Mouse (Mus musculus) cerebellum, adult 11-12 months (tissue): ENCODE measurements around the gene Akap13.

ENCODE experiments used
- DNase-seq: peaks from one replicate; pipeline ENCODE4 v3.0.0; 2022

The Akap13 gene

DNA sequence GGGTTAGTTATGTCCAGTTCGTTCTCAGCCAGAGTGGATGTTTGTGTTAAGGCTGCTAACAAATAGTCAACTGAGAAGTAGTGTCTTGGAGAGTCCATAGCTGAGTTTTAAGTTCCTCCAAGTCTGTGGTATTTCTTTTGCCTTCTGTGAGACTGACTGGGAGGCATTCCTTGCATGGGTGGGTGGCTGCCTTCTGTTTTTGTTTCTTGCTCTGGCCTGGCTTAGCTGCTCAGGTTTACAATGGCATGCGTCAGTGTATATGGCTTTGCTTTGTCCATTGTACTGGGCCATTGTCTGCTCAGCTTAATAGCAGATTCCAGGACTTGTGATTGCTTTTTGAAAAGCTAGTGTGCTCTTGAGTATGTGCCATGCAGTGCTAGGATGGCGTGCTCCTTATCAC lies 65.9 kb downstream of the Akap13 start:
- DNase-seq = no peak

DNA sequence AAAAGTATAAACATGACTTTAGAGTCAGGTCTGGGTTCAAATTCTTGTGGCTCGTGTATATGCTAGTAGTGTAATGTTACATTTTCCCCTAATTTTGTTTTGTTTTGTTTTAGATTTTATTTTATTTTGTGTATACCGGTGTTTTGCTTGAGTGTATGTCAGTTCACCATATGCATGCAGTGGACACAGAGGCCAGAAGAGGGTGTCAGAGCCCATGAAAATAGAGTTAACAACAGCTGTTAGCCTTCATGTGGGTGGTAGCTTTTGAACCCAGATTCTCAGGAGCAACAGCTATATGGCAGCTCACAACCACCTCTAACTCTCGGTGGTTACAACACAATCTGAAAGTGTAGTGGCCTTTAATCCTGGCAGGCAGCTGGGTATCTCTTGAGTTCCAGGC lies 66.9 kb downstream of the Akap13 start:
- DNase-seq = no peak

DNA sequence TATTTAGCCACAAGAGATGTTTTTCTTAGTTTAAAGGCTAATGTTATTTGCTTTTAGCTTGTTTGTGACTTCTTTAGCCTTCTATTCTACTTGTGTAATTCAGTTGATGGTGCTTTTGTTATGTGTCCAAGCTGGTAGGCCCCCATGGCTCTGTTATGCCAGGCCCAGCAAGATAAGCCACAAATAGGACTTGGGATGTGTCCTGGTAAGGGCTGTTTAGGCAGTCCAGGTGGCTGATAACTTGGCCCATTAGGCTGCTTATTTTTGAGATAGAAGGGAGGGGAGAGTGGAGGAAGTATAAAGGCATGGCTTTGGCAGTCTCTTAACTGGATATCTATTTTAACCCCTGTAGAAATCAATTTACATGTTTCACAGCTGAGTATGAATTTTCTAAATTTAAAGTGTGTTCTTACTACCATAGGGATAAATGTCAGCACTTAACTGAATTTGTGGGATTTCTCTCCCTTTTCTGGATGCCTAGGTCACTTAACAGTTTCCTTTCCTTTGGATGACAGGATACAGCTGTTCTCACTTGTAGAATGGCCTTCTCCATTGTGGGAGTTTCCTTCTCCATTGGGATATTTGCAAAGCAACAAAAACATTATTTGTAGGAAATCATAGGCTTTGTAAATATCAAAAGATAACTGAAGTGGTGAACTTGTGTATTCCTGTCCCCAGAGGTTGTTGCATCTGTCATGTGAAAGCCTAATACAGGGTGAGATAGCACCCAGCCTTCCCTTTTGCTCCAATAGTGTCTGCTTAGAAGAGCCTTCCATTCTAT lies 69.6 kb downstream of the Akap13 start:
- DNase-seq = no peak

DNA sequence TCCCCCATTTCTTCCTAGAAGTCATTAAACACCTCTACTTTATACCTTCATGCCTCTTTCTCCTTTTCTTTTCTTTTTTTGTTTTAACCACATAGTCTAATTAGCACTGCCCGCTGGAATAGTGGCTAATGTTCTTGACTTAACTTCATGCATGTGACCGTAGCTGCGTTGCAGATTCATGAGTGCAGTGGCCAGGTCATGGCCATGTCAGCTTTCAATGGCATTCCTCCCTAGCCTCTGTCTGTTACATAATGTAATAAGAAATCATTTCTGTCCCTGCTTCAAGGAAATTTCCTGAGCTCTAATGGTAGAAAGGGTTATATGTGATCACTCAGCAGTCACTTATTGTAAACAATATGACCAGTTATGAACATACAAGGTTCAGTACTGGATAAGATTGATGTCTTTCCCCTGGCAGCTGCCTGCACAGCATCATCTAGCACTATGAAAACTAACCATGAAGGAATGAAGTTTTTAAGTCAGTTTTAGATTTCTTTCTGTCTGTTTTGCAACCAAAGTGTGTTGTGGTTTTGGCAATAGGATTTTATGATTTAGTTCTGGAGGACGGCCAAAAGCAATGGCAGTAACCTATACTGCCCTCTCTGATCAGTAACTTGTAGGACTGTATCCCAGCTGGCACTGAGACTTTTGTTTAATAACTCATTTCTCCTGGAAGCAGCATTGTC lies 70.5 kb downstream of the Akap13 start:
- DNase-seq = no peak

DNA sequence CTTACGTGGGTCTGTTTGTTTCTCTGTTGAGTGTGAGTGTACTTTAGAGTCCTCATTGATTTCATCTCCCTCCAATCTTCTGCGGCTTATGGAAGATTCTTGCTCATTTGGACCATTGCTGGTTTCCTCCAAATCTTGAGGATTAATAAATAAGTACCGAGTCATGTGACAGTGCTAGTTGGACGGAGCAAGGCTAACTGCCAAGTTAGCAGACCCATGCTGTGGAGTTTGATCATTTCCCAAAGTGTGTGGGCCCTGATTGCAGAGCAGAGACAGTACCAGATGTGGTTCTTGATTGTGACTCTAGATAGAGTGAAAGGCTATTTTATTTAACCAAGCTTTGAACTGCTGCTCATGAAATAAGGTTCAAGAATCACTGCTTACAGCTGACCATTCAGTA lies 73.4 kb downstream of the Akap13 start:
- DNase-seq = no peak

DNA sequence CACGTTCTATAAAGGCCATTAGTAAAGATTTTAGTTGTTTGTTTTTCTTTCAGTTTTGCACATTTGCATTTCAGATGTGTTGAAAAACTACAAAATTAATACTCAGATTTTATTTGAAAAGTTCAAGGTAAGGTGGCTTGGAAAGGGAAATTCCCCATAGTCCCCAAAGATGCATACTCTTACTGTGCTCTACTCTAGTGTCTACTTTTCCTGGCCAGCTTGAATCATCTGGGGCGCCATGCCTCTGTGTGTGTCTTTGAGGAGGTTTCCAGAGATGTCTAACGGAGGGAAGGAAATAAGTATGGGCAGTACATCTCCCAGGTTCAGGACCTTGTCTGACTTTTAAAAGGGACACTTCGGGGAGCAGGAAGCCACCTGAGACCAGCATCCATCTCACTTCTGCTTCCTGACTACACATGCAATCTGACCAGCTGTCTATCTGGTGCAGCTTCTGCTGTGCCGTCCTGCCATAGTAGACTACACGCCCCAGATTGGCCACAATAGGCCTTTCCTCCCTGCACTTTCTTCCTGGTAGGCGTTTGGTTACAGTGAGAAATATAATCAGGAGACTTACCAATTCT lies 74.6 kb downstream of the Akap13 start:
- DNase-seq = no peak

DNA sequence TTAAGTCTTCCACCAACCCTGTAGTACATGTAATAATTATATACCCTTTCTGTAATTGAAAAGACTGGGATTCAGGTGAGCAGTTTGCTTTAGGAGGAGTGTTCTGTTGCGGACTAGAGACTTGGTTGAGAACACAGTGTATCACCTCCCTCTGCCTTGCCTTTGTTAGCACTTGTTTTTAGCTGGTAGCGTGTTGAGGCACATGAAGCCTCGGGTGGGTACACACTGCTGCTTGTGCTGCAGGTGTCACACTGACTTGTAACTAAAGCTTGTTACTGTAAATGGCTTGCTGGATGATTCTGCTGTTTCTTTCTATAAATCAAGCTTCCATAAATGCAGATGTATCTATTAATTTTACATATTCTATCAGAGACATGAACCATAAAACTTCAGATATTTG lies 75.3 kb downstream of the Akap13 start:
- DNase-seq = no peak

DNA sequence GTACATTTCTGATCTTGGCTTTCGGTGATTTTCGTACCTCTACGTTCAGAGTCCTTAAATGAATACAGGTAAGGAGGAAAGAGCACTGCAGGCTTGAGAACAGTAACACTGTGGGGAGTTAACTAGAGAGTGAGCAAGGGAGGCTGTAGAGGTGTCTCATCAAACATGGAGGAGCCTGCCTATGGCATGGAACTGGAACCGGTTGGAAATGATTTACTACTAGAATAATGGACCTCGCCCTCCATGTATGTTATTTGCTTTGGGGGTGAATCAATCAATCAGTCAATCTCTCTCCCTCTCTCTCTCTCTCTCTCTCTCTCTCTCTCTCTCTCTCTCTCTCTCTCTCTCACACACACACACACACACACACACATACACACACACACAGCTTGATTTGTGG lies 77.7 kb downstream of the Akap13 start:
- no peak for DNase-seq

DNA sequence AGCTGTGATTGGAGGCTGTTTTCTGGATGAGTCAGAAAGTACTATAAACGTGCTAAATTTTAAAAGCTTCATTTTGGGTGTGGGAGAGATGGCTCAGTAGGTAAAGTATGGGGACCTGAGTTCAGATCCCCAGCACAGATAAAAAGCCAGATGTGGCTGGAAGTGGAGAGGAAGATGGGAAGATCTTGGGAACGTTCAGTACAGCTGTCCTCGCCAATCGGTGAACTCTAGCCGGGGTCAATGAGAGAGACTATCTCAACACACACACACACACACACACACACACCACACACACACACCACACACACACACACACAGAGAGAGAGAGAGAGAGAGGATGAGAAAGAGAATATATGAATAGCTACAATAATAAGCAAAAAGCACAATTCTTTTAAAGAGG lies 81.0 kb downstream of the Akap13 start:
- DNase-seq = no peak

DNA sequence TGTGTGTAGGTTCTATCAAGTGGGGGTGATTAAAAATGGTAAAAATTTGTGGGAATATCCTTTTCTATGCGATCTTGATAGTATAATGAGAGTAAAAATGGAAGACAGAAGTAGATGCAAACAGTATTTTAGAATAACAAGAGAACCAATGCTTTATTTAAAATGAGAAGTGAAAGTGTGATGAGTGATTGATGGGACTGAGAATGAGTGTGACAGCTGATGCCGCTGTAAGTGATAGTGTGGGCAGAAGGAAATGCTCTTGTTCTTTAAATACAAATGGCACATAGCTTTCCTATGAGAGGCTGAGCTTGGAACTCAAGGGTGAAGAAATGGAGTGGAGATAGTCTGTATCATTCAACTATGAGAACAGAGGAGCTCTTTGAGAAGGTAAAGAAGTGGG lies 82.2 kb downstream of the Akap13 start:
- no peak for DNase-seq

DNA sequence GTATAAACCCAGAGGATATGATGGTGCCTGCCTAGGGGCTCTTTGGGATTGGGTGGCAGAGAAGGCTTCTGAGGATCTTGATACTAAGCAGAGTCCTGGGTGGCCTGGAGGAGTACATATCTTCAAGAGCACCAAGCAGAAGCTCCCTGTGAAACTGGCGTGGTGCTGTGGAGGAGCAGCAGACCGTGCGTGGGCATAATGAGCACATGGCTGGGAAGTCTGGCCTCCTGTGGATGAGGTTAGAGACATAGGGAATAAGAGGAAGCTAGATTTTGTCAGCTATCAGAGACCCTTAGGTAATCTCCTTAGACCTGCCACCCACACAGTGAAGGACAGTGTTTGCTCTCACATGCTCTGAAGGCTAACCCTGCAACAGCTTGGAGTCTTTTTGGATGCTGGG lies 83.2 kb downstream of the Akap13 start:
- no peak for DNase-seq

DNA sequence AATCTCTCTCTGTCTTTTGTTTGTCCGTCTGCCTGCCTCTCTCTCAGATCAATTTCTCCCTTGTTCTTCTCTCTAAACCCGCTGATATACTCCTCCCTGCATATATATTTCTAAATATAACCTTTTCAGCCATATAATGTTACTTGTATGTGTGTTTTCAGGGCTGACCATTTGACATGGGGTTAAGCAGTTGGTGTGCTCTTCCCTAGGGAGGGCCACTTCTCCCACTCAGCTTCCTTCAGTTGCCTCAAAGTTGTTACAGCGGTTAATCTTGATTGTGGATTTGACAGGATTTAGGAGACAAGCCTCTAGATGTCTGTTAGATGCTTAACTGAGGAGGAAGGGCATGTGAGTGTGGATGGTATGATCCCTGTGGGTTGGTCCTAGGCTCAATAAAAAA lies 83.8 kb downstream of the Akap13 start:
- no peak for DNase-seq

DNA sequence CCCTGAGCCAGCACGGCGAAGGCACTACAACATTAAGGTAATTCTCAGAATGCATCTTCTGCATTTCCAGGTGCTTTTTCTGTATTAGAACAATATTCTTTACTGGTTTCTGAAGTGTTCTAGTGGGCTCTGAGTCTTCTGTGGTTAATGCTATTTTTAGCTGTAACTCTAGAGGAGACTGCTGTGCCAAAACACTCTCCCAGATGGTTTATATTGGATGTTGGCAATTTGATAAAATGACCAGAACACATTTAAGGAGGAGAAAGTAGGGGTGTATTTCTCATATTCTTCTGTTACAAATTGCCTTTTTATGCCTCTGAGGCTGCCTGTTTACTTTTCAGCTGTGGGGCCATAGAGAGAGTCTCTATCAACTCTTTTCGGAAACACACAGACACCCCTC lies 94.5 kb downstream of the Akap13 start:
- no peak for DNase-seq

DNA sequence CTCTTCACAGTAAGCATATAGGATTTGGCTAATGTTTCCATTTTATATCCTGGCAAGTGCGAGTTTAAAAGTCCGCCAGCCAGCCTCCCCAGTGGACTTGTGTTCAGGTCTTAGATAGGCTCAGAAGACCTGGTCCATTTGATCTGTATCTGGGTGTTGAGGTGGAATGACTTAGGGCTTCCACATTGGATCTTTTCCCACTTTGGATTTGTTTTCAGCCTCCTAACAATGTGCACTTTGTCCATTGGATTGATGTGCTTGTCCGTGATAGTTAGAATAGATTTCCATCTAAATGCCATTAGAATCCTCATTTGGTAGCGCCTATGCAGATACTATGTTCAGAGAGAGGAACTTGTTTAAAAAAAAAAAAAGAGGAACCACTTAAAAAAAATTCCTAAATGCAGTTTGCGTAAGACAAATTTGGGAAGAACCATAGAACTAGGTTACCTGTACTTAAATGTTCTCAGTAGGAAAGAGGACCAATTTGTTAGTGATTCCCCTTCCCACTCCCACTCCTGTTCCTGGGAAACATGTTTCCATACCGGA lies 95.5 kb downstream of the Akap13 start:
- no peak for DNase-seq

DNA sequence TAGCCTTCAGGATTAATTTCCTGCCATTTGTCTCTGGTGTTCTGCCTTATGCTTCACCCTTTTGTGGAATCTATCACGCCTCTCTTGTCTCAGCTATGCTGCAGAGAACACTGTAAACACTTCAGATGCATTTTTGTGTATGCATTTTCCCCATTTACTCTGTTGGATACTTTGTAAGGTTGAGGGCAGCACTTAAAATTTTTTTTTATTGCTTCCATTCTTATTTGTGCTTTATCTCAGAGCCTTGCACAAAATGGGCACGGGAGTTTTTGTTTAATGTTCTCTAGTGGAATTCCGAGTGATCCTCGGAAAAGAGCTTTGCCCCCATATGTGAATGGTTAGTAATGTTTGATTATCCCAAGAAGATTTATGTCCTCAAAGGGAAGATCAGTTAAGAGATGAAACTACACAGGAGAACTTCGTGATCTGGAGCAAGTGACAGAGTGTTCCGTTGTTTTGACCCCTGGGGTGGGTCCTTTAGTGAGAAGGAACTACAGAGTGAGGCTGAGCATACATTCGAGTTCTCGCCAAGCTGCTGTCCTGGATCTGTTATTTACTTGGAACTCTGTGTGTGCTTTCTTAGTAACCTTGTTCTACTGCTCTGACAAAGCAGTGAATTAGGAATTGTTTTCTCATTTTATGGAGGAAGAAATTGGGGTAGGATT lies 97.8 kb downstream of the Akap13 start:
- no peak for DNase-seq

DNA sequence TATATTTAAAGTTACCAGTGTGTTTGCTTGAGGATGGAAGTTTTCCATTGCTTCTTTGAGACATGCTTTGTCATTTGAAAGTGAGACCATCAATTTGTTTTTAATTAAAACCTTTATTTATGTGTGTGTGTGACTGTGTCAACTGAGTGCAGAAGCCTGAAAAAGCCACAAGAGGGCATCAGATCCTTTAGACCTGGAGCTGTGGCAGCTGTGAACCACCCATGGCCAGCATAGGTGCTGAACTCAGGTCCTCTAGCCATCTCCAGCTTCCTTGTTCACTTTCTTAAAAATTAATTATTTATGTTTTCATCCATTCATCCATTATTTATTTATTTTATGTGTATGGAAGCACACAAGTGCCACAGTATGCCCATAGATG lies 98.3 kb downstream of the Akap13 start:
- no peak for DNase-seq

DNA sequence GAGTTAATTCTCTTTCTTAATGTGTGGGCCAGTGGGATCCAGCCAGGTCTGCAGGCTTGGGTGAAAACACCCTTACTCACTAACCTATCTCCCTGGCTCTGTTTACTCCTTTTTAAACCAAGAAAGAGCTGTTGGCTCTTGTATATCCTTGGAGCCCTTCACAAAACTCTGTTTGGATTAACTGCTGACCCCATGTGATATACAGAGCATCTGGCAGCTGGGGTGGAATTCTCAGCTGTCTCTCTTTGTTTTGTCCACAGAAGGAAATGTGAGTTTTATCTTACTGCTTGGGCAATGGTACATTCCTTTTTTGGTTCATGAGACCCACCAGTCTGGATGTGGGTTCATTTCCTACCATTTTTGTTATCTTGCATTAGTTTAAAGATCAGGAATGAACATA lies 98.7 kb downstream of the Akap13 start:
- no peak for DNase-seq

DNA sequence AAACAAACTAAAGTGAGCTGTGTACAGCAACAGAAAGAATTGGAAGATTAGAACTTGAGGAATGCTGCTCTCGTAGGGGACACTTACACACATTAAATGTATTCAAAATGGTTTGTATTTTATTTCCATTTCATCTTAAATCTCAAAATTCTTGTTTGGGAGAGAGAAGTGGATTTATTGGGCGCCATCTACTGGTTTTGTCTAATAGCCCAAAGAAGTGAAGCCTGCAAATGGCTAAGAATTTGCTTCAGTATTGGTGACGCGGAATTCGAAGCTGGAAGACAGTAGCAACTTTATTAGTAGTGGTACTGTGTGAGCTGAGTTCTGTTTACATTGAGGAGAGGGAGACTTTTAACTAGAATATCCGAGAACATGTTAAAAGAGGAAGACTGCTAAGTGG lies 100.6 kb downstream of the Akap13 start:
- DNase-seq = no peak

DNA sequence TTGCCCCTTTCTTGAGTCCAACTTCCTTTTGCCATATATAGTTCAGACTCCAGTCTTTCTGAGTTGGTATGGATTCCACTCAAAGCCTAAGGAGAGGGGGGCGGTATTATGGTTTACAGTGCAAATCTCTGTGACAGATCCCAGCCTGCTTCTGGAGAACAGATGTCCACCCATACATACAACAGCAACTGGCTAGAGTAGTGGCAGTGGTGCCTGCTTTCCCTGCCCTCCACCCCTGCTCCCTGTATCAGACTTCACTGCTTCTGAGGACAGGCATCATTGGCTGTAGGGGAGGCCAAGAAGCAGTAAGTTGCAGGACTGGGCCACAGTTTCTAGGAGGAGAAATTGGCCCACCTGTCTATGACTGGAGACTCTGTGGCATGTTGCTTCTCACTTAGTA lies 102.9 kb downstream of the Akap13 start:
- DNase-seq = no peak

DNA sequence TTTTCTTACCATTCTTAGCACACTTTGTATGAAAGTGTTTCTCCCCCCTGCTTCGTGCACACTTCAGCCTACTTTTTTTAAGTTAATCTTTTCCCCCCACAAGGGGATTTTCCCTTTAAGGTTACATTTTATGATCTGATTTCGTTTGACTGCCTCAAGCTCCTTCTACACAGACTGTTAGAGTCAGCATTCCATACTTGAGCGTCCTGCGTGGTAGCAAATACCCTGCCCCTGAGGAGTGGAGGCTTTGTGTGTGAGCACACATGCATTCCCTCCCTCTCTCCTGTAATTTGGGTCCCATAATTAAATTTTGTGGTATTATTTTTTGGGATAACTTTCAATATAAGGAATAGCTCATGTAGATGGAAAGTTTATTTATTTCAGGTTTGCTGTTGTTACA lies 103.8 kb downstream of the Akap13 start:
- DNase-seq = no peak

DNA sequence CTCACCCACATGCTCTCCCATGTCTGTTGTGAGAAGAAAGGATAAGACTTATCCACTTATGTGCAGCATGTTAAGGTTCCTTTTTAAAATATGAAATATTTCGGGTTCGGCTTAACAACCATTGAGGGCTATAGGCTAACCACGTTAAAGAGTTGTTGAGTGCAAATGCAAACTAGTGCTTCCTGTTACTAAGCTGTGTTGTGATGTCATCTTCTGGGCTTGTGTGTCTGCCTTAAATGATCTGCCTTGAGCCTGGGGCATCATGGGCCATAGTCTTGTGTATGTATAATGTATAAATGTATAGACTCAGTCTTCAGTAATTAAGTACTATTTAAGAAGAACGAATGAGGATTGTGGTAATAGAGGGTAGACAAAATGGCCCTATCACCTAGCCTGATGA lies 104.6 kb downstream of the Akap13 start:
- no peak for DNase-seq

DNA sequence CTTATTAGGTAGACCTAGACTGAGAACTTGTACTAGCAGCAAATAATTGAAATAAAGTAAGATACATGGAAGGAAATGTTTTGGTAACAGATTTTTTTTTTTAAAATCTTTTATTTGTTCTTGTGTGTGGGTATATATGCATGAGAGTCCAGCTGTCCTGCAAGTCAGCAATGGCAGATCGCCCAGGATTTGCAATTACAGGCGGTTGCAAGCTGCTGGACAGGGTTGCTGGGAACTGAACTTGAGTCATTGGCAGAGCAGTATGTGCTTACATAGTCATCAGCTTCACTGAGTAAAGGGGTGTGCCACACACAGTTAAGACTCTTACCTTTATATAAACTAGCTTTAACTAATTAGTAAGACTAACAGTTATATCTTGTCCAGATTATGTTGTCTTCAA lies 105.2 kb downstream of the Akap13 start:
- DNase-seq = no peak

DNA sequence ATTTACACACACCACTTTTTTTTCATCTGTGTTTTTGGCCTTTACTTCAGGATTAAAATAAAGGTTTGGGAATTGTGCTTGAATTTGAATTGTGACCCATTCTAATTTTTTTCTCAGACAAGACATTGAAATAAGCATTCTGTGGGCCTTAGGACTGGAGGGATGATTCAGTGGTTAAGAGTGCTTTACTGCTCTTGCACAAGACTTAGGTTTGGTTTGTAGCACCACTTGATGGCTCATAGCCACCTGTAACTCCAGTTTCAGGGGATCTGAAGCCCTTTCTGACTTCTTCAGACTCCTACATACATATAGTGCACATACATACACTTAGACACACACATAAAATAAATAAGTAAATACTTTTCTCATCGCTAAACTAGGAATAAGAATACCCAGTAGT lies 105.8 kb downstream of the Akap13 start:
- DNase-seq = no peak

DNA sequence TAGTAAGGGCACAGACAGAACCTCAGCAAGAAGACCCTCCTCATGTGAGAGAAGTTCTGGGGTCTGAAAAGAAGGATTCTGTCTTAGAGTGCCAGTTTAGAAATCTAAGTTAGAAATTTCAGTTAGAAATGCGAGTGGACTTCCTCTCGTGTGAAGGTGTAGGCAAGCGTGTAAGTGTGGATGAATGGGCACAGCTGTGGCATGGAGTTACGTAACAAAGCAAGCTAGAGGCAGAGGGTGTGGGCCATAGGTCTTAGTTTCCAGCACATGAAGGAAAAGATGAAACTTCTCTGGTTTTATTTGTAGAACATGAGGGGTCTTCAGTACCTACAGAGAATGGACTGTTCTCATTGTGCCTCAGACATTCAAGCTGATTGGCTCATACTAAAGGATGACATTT lies 112.9 kb downstream of the Akap13 start:
- no peak for DNase-seq
